Mouse (Mus musculus) liver, postnatal 0 days (tissue): ENCODE data around the gene Slc25a38. TPM values are rescaled to one million over a fixed set of nuclear protein-coding genes. Genes with fewer than 3 reads are reported as not detected.

Experiments used
- ATAC-seq: fragments of 200-750 bp; cut with Nextera tagmentation; 2 replicates; pipeline ENCODE4 v1.8.0; 2017; ENCODE audit warnings: mild to moderate bottlenecking, moderate library complexity
- DNase-seq: peaks from one replicate; pipeline ENCODE4 v3.0.0-alpha.2; 2016
- H3K27ac ChIP-seq: fragments of 300-500 bp; sonication (generic); 2 replicates; pipeline ENCODE4 v1.5.1; 2014; ENCODE audit warnings: antibody characterized with exemption, moderate library complexity, mild to moderate bottlenecking, low read depth
- H3K27me3 ChIP-seq: fragments of 300-500 bp; sonication (generic); 2 replicates; pipeline ENCODE4 v1.6.1; 2014; ENCODE audit warnings: low read length, control low read depth, mixed read lengths; ENCODE audit not compliant: insufficient read depth
- H3K36me3 ChIP-seq: fragments of 300-500 bp; sonication (generic); replicated peaks from 2 replicates; pipeline ENCODE4 v1.6.1; 2014; ENCODE audit warnings: mild to moderate bottlenecking, control low read depth, low read length, moderate library complexity, mixed read lengths; ENCODE audit not compliant: insufficient read depth
- H3K4me1 ChIP-seq: fragments of 300-500 bp; sonication (generic); 2 replicates; pipeline ENCODE4 v1.6.1; 2014; ENCODE audit warnings: antibody characterized with exemption, mild to moderate bottlenecking, control low read depth; ENCODE audit not compliant: insufficient read depth
- H3K4me2 ChIP-seq: fragments of 300-500 bp; sonication (generic); 2 replicates; pipeline ENCODE4 v1.6.1; 2014; ENCODE audit warnings: low read depth, mild to moderate bottlenecking, low read length, moderate library complexity, mixed read lengths
- H3K4me3 ChIP-seq: fragments of 300-500 bp; sonication (generic); 2 replicates; pipeline ENCODE4 v1.5.1; 2014; ENCODE audit warnings: low read depth, low read length
- H3K9ac ChIP-seq: fragments of 300-500 bp; sonication (generic); replicated peaks from 2 replicates; pipeline ENCODE4 v1.6.1; 2014; ENCODE audit warnings: mild to moderate bottlenecking, moderate library complexity
- H3K9me3 ChIP-seq: fragments of 300-500 bp; sonication (generic); 2 replicates; pipeline ENCODE4 v1.6.1; 2016; ENCODE audit warnings: mild to moderate bottlenecking, control low read depth, low read length, mixed read lengths
- CTCF ChIP-seq: sonication (generic); IDR thresholded peaks from 2 replicates; pipeline ENCODE4 v1.5.1; 2016; ENCODE audit warnings: antibody characterized with exemption, low read depth
- EP300 ChIP-seq: IDR thresholded peaks from 2 replicates; pipeline ENCODE4 v1.6.1; 2016; ENCODE audit warnings: antibody characterized with exemption, low read depth, mild to moderate bottlenecking
- WGBS: fragments of 180-500 bp; shearing (Covaris S2); extraction: QIAGEN DNeasy Blood & Tissue Kit; methylation state at CpG from one replicate; pipeline ENCODE4 v1.1.7; 2014; ENCODE audit not compliant: insufficient replicate concordance; 5-methylcytosine and 5-hydroxymethylcytosine counted together
- polyA plus RNA-seq: library from polyadenylated mRNA; unstranded; fragments of >200 nt; fragmentation: Nextera tagmentation; extraction: Ambion mirVana; gene quantifications from 2 replicates; pipeline ENCODE4 v1.2.1, GENCODE M21; 2015

Gene Slc25a38
- polyA plus RNA-seq, 1 experiment from 2014 or later: 48.9 TPM

GRCm38 (mm10) chr9:120131784-120132288 lies 21.7 kb downstream of the Slc25a38 start:
- H3K9ac ChIP-seq: no peak overlapping the region; the same call in 1 of the 2 replicates
- H3K4me3 ChIP-seq: no peak overlapping the region
- TF ChIP-seq CTCF (no peak), EP300 (no peak)
- no peaks in the 10 kb centered on the region for H3K27me3 ChIP-seq
- no peak overlapping the region for H3K4me2 ChIP-seq
- no peak overlapping the region for H3K27ac ChIP-seq
- ATAC-seq (no peak), DNase-seq (no peak)
- peaks cover 39% of the 10 kb centered on the region for H3K36me3 ChIP-seq
- no peaks in the 10 kb centered on the region for H3K9me3 ChIP-seq
- peaks cover 10% of the 10 kb centered on the region for H3K4me1 ChIP-seq
- WGBS: 91% methylated on average over 3 of the region's 3 CpGs

GRCm38 (mm10) chr9:120132980-120133754 lies 23.0 kb downstream of the Slc25a38 start:
- H3K4me1 ChIP-seq: peaks cover 8% of the 10 kb centered on the region
- no peak overlapping the region for H3K4me3 ChIP-seq
- ATAC-seq (peak; percentile 12; the same call in 1 of the 2 replicates), DNase-seq (no peak)
- 33% methylated on average over 8 of the region's 8 CpGs for WGBS
- TF ChIP-seq EP300: no peak
- no peak for TF ChIP-seq CTCF
- no peaks in the 10 kb centered on the region for H3K9me3 ChIP-seq
- peaks cover 39% of the 10 kb centered on the region for H3K36me3 ChIP-seq
- no peak overlapping the region for H3K27ac ChIP-seq
- no peaks in the 10 kb centered on the region for H3K27me3 ChIP-seq
- no peak overlapping the region for H3K9ac ChIP-seq
- H3K4me2 ChIP-seq: no peak overlapping the region

GRCm38 (mm10) chr9:120133755-120134475 lies 23.7 kb downstream of the Slc25a38 start:
- DNase-seq (no peak), ATAC-seq (no peak)
- WGBS: 48% methylated on average over 6 of the region's 6 CpGs
- no peaks in the 10 kb centered on the region for H3K27me3 ChIP-seq
- H3K4me3 ChIP-seq: no peak overlapping the region
- H3K9ac ChIP-seq: no peak overlapping the region
- H3K27ac ChIP-seq: no peak overlapping the region
- H3K4me2 ChIP-seq: no peak overlapping the region
- peaks cover 35% of the 10 kb centered on the region for H3K36me3 ChIP-seq
- TF ChIP-seq EP300: no peak
- TF ChIP-seq CTCF: no peak
- peaks cover 5% of the 10 kb centered on the region for H3K4me1 ChIP-seq
- no peaks in the 10 kb centered on the region for H3K9me3 ChIP-seq

- H3K36me3 ChIP-seq: peaks cover 28% of the 10 kb centered on the region
- no peak overlapping the region for H3K9ac ChIP-seq
- H3K4me2 ChIP-seq: no peak overlapping the region
- H3K27ac ChIP-seq: no peak overlapping the region
- no peaks in the 10 kb centered on the region for H3K9me3 ChIP-seq
- no peak for TF ChIP-seq EP300
- no peak for TF ChIP-seq CTCF
- no peaks in the 10 kb centered on the region for H3K4me1 ChIP-seq
- DNase-seq: no peak
- no peak for ATAC-seq
- 73% methylated on average over 13 of the region's 13 CpGs for WGBS
- H3K4me3 ChIP-seq: no peak overlapping the region
- H3K27me3 ChIP-seq: no peaks in the 10 kb centered on the region
These were observed 24.5 kb downstream of the Slc25a38 start for GRCm38 (mm10) chr9:120134529-120135160.

GRCm38 (mm10) chr9:120135454-120135853 lies 25.3 kb downstream of the Slc25a38 start:
- no peaks in the 10 kb centered on the region for H3K4me1 ChIP-seq
- peaks cover 20% of the 10 kb centered on the region for H3K36me3 ChIP-seq
- H3K27me3 ChIP-seq: no peaks in the 10 kb centered on the region
- H3K4me3 ChIP-seq: no peak overlapping the region
- H3K9ac ChIP-seq: no peak overlapping the region
- no peak overlapping the region for H3K27ac ChIP-seq
- H3K4me2 ChIP-seq: no peak overlapping the region
- no peak for TF ChIP-seq CTCF
- no peak for TF ChIP-seq EP300
- H3K9me3 ChIP-seq: no peaks in the 10 kb centered on the region
- WGBS: 89% methylated on average over 11 of the region's 11 CpGs
- DNase-seq (no peak), ATAC-seq (no peak)

- Histone ChIP-seq H3K36me3 (no peaks in the 10 kb centered on the region), H3K9ac (no peak overlapping the region), H3K27me3 (no peaks in the 10 kb centered on the region), H3K4me2 (no peak overlapping the region), H3K4me1 (no peaks in the 10 kb centered on the region), H3K9me3 (no peaks in the 10 kb centered on the region), H3K27ac (no peak overlapping the region), H3K4me3 (no peak overlapping the region)
- DNase-seq (peak; percentile 85), ATAC-seq (peak; percentile 67)
- no peak for TF ChIP-seq EP300
- TF ChIP-seq CTCF: peak; percentile 93
- WGBS: 11% methylated on average over 4 of the region's 4 CpGs
These were observed 30.5 kb downstream of the Slc25a38 start for GRCm38 (mm10) chr9:120140652-120141051.
